Mouse (Mus musculus): ENCODE measurements at regions not wholly inside any gene's neighbourhood (a gene's known extent, or its start where the extent isn't known, plus 50 kb on each side); places are given as distances from the start of the nearest gene placed in this dataset.

- peaks cover 5% of the 10 kb centered on the region for H3K4me1 ChIP-seq (ENCODE audit: control insufficient read depth, insufficient read depth, low read length)
- H3K27me3 ChIP-seq (ENCODE audit: control insufficient read depth, insufficient read depth, low read length) = no peaks in the 10 kb centered on the region
- no peak overlapping the region for H3K4me3 ChIP-seq (ENCODE audit: control insufficient read depth, low read depth, low read length)
- H3K27ac ChIP-seq (ENCODE audit: control insufficient read depth, insufficient read depth, low read depth, low read length) = no peak overlapping the region
- no peaks in the 10 kb centered on the region for H3K36me3 ChIP-seq (ENCODE audit: control insufficient read depth, insufficient read depth, low read length)
- TF ChIP-seq CTCF (IDR thresholded peaks at IDR 0.05; ENCODE audit: control insufficient read depth, insufficient read depth, insufficient replicate concordance, low read depth, low read length) (no peak), POLR2A (IDR thresholded peaks at IDR 0.05; ENCODE audit: control insufficient read depth, low read depth, low read length) (no peak)
Observed at GRCm38 (mm10) chr6:98626435-98626834, 283.9 kb upstream of the Gm765 start.

GRCm38 (mm10) chr6:98620886-98621285 lies 278.3 kb upstream of the Gm765 start:
- no peaks in the 10 kb centered on the region for H3K4me1 ChIP-seq (ENCODE audit: control insufficient read depth, insufficient read depth, low read length)
- no peak for TF ChIP-seq CTCF (IDR thresholded peaks at IDR 0.05; ENCODE audit: control insufficient read depth, insufficient read depth, insufficient replicate concordance, low read depth, low read length)
- TF ChIP-seq POLR2A (IDR thresholded peaks at IDR 0.05; ENCODE audit: control insufficient read depth, low read depth, low read length) = no peak
- H3K27ac ChIP-seq (ENCODE audit: control insufficient read depth, insufficient read depth, low read depth, low read length) = no peak overlapping the region; the same call in 1 of the 2 replicates
- H3K27me3 ChIP-seq (ENCODE audit: control insufficient read depth, insufficient read depth, low read length) = no peaks in the 10 kb centered on the region
- no peak overlapping the region for H3K4me3 ChIP-seq (ENCODE audit: control insufficient read depth, low read depth, low read length)
- no peaks in the 10 kb centered on the region for H3K36me3 ChIP-seq (ENCODE audit: control insufficient read depth, insufficient read depth, low read length)

- Histone ChIP-seq H3K36me3 (ENCODE audit: control insufficient read depth, insufficient read depth, low read length) (no peaks in the 10 kb centered on the region), H3K4me3 (ENCODE audit: control insufficient read depth, low read depth, low read length) (no peak overlapping the region), H3K27me3 (ENCODE audit: control insufficient read depth, insufficient read depth, low read length) (no peaks in the 10 kb centered on the region), H3K4me1 (ENCODE audit: control insufficient read depth, insufficient read depth, low read length) (no peaks in the 10 kb centered on the region), H3K27ac (ENCODE audit: control insufficient read depth, insufficient read depth, low read depth, low read length) (no peak overlapping the region)
- TF ChIP-seq POLR2A (IDR thresholded peaks at IDR 0.05; ENCODE audit: control insufficient read depth, low read depth, low read length) (no peak), CTCF (IDR thresholded peaks at IDR 0.05; ENCODE audit: control insufficient read depth, insufficient read depth, insufficient replicate concordance, low read depth, low read length) (no peak)
Observed at GRCm38 (mm10) chr6:98613030-98613429, 270.5 kb upstream of the Gm765 start.

GRCm38 (mm10) chr6:98609133-98609532 lies 266.6 kb upstream of the Gm765 start:
- H3K36me3 ChIP-seq (ENCODE audit: control insufficient read depth, insufficient read depth, low read length) = no peaks in the 10 kb centered on the region
- no peak overlapping the region for H3K4me3 ChIP-seq (ENCODE audit: control insufficient read depth, low read depth, low read length)
- TF ChIP-seq POLR2A (IDR thresholded peaks at IDR 0.05; ENCODE audit: control insufficient read depth, low read depth, low read length) = no peak
- TF ChIP-seq CTCF (IDR thresholded peaks at IDR 0.05; ENCODE audit: control insufficient read depth, insufficient read depth, insufficient replicate concordance, low read depth, low read length) = no peak
- H3K4me1 ChIP-seq (ENCODE audit: control insufficient read depth, insufficient read depth, low read length) = no peaks in the 10 kb centered on the region
- no peak overlapping the region for H3K27ac ChIP-seq (ENCODE audit: control insufficient read depth, insufficient read depth, low read depth, low read length)
- H3K27me3 ChIP-seq (ENCODE audit: control insufficient read depth, insufficient read depth, low read length) = no peaks in the 10 kb centered on the region

GRCm38 (mm10) chr6:98606680-98607079 lies 264.1 kb upstream of the Gm765 start:
- H3K27ac ChIP-seq (ENCODE audit: control insufficient read depth, insufficient read depth, low read depth, low read length) = no peak overlapping the region
- TF ChIP-seq POLR2A (IDR thresholded peaks at IDR 0.05; ENCODE audit: control insufficient read depth, low read depth, low read length) (no peak), CTCF (IDR thresholded peaks at IDR 0.05; ENCODE audit: control insufficient read depth, insufficient read depth, insufficient replicate concordance, low read depth, low read length) (no peak)
- H3K36me3 ChIP-seq (ENCODE audit: control insufficient read depth, insufficient read depth, low read length) = no peaks in the 10 kb centered on the region
- no peaks in the 10 kb centered on the region for H3K4me1 ChIP-seq (ENCODE audit: control insufficient read depth, insufficient read depth, low read length)
- H3K4me3 ChIP-seq (ENCODE audit: control insufficient read depth, low read depth, low read length) = no peak overlapping the region
- no peaks in the 10 kb centered on the region for H3K27me3 ChIP-seq (ENCODE audit: control insufficient read depth, insufficient read depth, low read length)

GRCm38 (mm10) chr6:98597612-98598011 lies 255.1 kb upstream of the Gm765 start:
- H3K27me3 ChIP-seq (ENCODE audit: control insufficient read depth, insufficient read depth, low read length) = no peaks in the 10 kb centered on the region
- H3K4me1 ChIP-seq (ENCODE audit: control insufficient read depth, insufficient read depth, low read length) = no peaks in the 10 kb centered on the region
- H3K4me3 ChIP-seq (ENCODE audit: control insufficient read depth, low read depth, low read length) = no peak overlapping the region
- no peak overlapping the region for H3K27ac ChIP-seq (ENCODE audit: control insufficient read depth, insufficient read depth, low read depth, low read length)
- TF ChIP-seq POLR2A (IDR thresholded peaks at IDR 0.05; ENCODE audit: control insufficient read depth, low read depth, low read length) (no peak), CTCF (IDR thresholded peaks at IDR 0.05; ENCODE audit: control insufficient read depth, insufficient read depth, insufficient replicate concordance, low read depth, low read length) (no peak)
- H3K36me3 ChIP-seq (ENCODE audit: control insufficient read depth, insufficient read depth, low read length) = no peaks in the 10 kb centered on the region

GRCm38 (mm10) chr6:98590989-98591388 lies 248.4 kb upstream of the Gm765 start:
- H3K4me1 ChIP-seq (ENCODE audit: control insufficient read depth, insufficient read depth, low read length) = no peaks in the 10 kb centered on the region
- TF ChIP-seq CTCF (IDR thresholded peaks at IDR 0.05; ENCODE audit: control insufficient read depth, insufficient read depth, insufficient replicate concordance, low read depth, low read length) (no peak), POLR2A (IDR thresholded peaks at IDR 0.05; ENCODE audit: control insufficient read depth, low read depth, low read length) (no peak)
- H3K27ac ChIP-seq (ENCODE audit: control insufficient read depth, insufficient read depth, low read depth, low read length) = no peak overlapping the region
- no peaks in the 10 kb centered on the region for H3K36me3 ChIP-seq (ENCODE audit: control insufficient read depth, insufficient read depth, low read length)
- H3K4me3 ChIP-seq (ENCODE audit: control insufficient read depth, low read depth, low read length) = no peak overlapping the region
- H3K27me3 ChIP-seq (ENCODE audit: control insufficient read depth, insufficient read depth, low read length) = no peaks in the 10 kb centered on the region

GRCm38 (mm10) chr6:98588979-98589378 lies 246.4 kb upstream of the Gm765 start:
- H3K4me1 ChIP-seq (ENCODE audit: control insufficient read depth, insufficient read depth, low read length) = no peaks in the 10 kb centered on the region
- no peaks in the 10 kb centered on the region for H3K27me3 ChIP-seq (ENCODE audit: control insufficient read depth, insufficient read depth, low read length)
- TF ChIP-seq CTCF (IDR thresholded peaks at IDR 0.05; ENCODE audit: control insufficient read depth, insufficient read depth, insufficient replicate concordance, low read depth, low read length) (no peak), POLR2A (IDR thresholded peaks at IDR 0.05; ENCODE audit: control insufficient read depth, low read depth, low read length) (no peak)
- H3K36me3 ChIP-seq (ENCODE audit: control insufficient read depth, insufficient read depth, low read length) = no peaks in the 10 kb centered on the region
- no peak overlapping the region for H3K4me3 ChIP-seq (ENCODE audit: control insufficient read depth, low read depth, low read length)
- H3K27ac ChIP-seq (ENCODE audit: control insufficient read depth, insufficient read depth, low read depth, low read length) = no peak overlapping the region

All from testis, adult 2 months (tissue).